Mouse (Mus musculus): Measurements from ENCODE around the gene Ethe1.

- TF ChIP-seq POLR2A (IDR thresholded peaks at IDR 0.05; ENCODE audit: low read depth, low read length) (no peak), CTCF (IDR thresholded peaks at IDR 0.05; ENCODE audit: borderline replicate concordance, insufficient read depth, low read length) (no peak)
These were observed 57.7 kb downstream of the Ethe1 start for GRCm38 (mm10) chr7:24644996-24645395.
